Mouse (Mus musculus) limb, embryonic 11.5 days (tissue): ENCODE data around the gene Smchd1. TPM values are rescaled to one million over a fixed set of nuclear protein-coding genes. Genes with fewer than 3 reads are reported as not detected.
"Not testable (repeated sequence)": the region's sequence is repeated elsewhere in the genome, so short reads cannot be mapped to it uniquely, and the experiment has no call there.

ENCODE experiments used
- ATAC-seq: fragments of 200-750 bp; cut with Nextera tagmentation; 2 replicates; pipeline ENCODE4 v1.8.0; 2017; ENCODE audit warnings: low read depth; ENCODE audit not compliant: insufficient number of reproducible peaks, low FRiP score, low TSS enrichment
- DNase-seq: peaks from one replicate; pipeline ENCODE4 v3.0.0-alpha.2; 2015; ENCODE audit warnings: low spot score
- H3K27ac ChIP-seq: fragments of 300-500 bp; sonication (generic); replicated peaks from 2 replicates; pipeline ENCODE4 v1.5.1; 2014; ENCODE audit warnings: low read depth, mild to moderate bottlenecking, low read length
- H3K27me3 ChIP-seq: fragments of 300-500 bp; sonication (generic); 2 replicates; pipeline ENCODE4 v1.6.1; 2014; ENCODE audit warnings: mild to moderate bottlenecking, low read length, mixed read lengths; ENCODE audit not compliant: control insufficient read depth, insufficient read depth
- H3K36me3 ChIP-seq: fragments of 300-500 bp; sonication (generic); 2 replicates; pipeline ENCODE4 v1.6.1; 2014; ENCODE audit warnings: mild to moderate bottlenecking, low read length, moderate library complexity, mixed read lengths; ENCODE audit not compliant: control insufficient read depth, insufficient read depth
- H3K4me1 ChIP-seq: fragments of 300-500 bp; sonication (generic); 2 replicates; pipeline ENCODE4 v1.6.1; 2014; ENCODE audit warnings: low read length, mixed read lengths; ENCODE audit not compliant: control insufficient read depth, insufficient read depth
- H3K4me2 ChIP-seq: fragments of 300-500 bp; sonication (generic); 2 replicates; pipeline ENCODE4 v1.6.1; 2014; ENCODE audit warnings: low read depth, mild to moderate bottlenecking, moderate library complexity; ENCODE audit not compliant: severe bottlenecking
- H3K4me3 ChIP-seq: fragments of 300-500 bp; sonication (generic); 2 replicates; pipeline ENCODE4 v1.5.1; 2014; ENCODE audit warnings: low read depth, low read length
- H3K9ac ChIP-seq: fragments of 300-500 bp; sonication (generic); 2 replicates; pipeline ENCODE4 v1.6.1; 2014; ENCODE audit warnings: mild to moderate bottlenecking, low read length
- H3K9me3 ChIP-seq: fragments of 300-500 bp; sonication (generic); 2 replicates; pipeline ENCODE4 v1.6.1; 2016; ENCODE audit warnings: low read length; ENCODE audit not compliant: control insufficient read depth
- WGBS: fragments of 180-500 bp; shearing (Covaris S2); extraction: QIAGEN DNeasy Blood & Tissue Kit; methylation state at CpG from one replicate; pipeline ENCODE4 v1.1.7; 2014; 5-methylcytosine and 5-hydroxymethylcytosine counted together
- polyA plus RNA-seq: library from polyadenylated mRNA; unstranded; fragments of >200 nt; fragmentation: Nextera tagmentation; extraction: Ambion mirVana; gene quantifications from 2 replicates; pipeline ENCODE4 v1.2.1, GENCODE M21; 2014

The Smchd1 gene
- polyA plus RNA-seq, 1 experiment from 2014 or later, result 104 TPM

GRCm38 (mm10) chr17:71474128-71474527 lies 1.0 kb downstream of the Smchd1 start:
- WGBS, result 16% methylated on average over 8 of the region's 8 CpGs
- peak overlapping the region; percentile 76 for H3K4me2 ChIP-seq
- ATAC-seq (no peak), DNase-seq (no peak)
- peak overlapping the region; percentile 91 for H3K9ac ChIP-seq
- H3K27ac ChIP-seq, result no peak overlapping the region
- H3K27me3 ChIP-seq, result no peaks in the 10 kb centered on the region
- H3K9me3 ChIP-seq, result no peaks in the 10 kb centered on the region
- H3K4me3 ChIP-seq, result peak overlapping the region; percentile 94
- no peaks in the 10 kb centered on the region for H3K36me3 ChIP-seq
- H3K4me1 ChIP-seq, result peaks cover 3% of the 10 kb centered on the region; the same call in 1 of the 2 replicates

- Histone ChIP-seq H3K9ac (no peak overlapping the region), H3K36me3 (no peaks in the 10 kb centered on the region), H3K4me1 (peaks cover 3% of the 10 kb centered on the region; the same call in 1 of the 2 replicates), H3K27ac (no peak overlapping the region), H3K27me3 (no peaks in the 10 kb centered on the region), H3K4me3 (no peak overlapping the region), H3K9me3 (no peaks in the 10 kb centered on the region), H3K4me2 (no peak overlapping the region)
- 90% methylated on average over 2 of the region's 2 CpGs for WGBS
- no peak for DNase-seq
- ATAC-seq, result no peak
Observed at GRCm38 (mm10) chr17:71471261-71471660, 3.9 kb downstream of the Smchd1 start.

GRCm38 (mm10) chr17:71460312-71460711 lies 14.8 kb downstream of the Smchd1 start:
- Histone ChIP-seq H3K27me3 (no peaks in the 10 kb centered on the region), H3K36me3 (peaks cover 2% of the 10 kb centered on the region; the same call in 1 of the 2 replicates), H3K4me2 (no peak overlapping the region), H3K4me1 (no peaks in the 10 kb centered on the region), H3K27ac (no peak overlapping the region), H3K9ac (no peak overlapping the region), H3K4me3 (no peak overlapping the region), H3K9me3 (no peaks in the 10 kb centered on the region)
- DNase-seq (no peak), ATAC-seq (no peak)
- WGBS, result 96% methylated on average over 3 of the region's 3 CpGs

- no peak for ATAC-seq
- no peak within 1 kb of the TSS for H3K27ac ChIP-seq
- no peaks in the 10 kb centered on the region for H3K4me1 ChIP-seq
- no peak for DNase-seq
- H3K27me3 ChIP-seq, result no peaks in the 10 kb centered on the region
- no peak within 1 kb of the TSS for H3K9ac ChIP-seq
- H3K4me2 ChIP-seq, result no peak within 1 kb of the TSS
- 95% methylated on average over 2 of the region's 2 CpGs for WGBS
- H3K36me3 ChIP-seq, result peaks cover 2% of the 10 kb centered on the region; the same call in 1 of the 2 replicates
- H3K4me3 ChIP-seq, result no peak within 1 kb of the TSS
- no peaks in the 10 kb centered on the region for H3K9me3 ChIP-seq
Observed at GRCm38 (mm10) chr17:71459818-71460217, 15.3 kb downstream of the Smchd1 start, which contains the start of gene Gm4707. Gene Gm4707 (minus strand): TSS chr17:71459918.

GRCm38 (mm10) chr17:71457361-71457760 lies 17.8 kb downstream of the Smchd1 start:
- WGBS, result 94% methylated on average over 6 of the region's 6 CpGs
- not testable (repeated sequence) for DNase-seq, H3K27me3 ChIP-seq

GRCm38 (mm10) chr17:71445191-71445590 lies 30.0 kb downstream of the Smchd1 start:
- 0 out of 2 replicates have a peak, but pooled peaks cover 5% of the 10 kb centered on the region for H3K36me3 ChIP-seq
- H3K27ac ChIP-seq, result no peak overlapping the region
- no peaks in the 10 kb centered on the region for H3K4me1 ChIP-seq
- ATAC-seq, result no peak
- H3K4me2 ChIP-seq, result no peak overlapping the region
- no peaks in the 10 kb centered on the region for H3K27me3 ChIP-seq
- no peaks in the 10 kb centered on the region for H3K9me3 ChIP-seq
- no peak overlapping the region for H3K9ac ChIP-seq
- no peak overlapping the region for H3K4me3 ChIP-seq
- 94% methylated on average over 6 of the region's 6 CpGs for WGBS
- no peak for DNase-seq

More at GRCm38 (mm10) chr17:71457361-71457760, 17.8 kb downstream of the Smchd1 start:
- H3K9ac ChIP-seq, H3K27ac ChIP-seq, H3K4me1 ChIP-seq, ATAC-seq, H3K4me2 ChIP-seq, H3K9me3 ChIP-seq, H3K4me3 ChIP-seq, H3K36me3 ChIP-seq: not testable (repeated sequence)

- H3K36me3 ChIP-seq, result 0 out of 2 replicates have a peak, but pooled peaks cover 5% of the 10 kb centered on the region
- ATAC-seq (no peak), DNase-seq (no peak)
- H3K4me1 ChIP-seq, result no peaks in the 10 kb centered on the region
- no peak overlapping the region for H3K27ac ChIP-seq
- H3K9me3 ChIP-seq, result no peaks in the 10 kb centered on the region
- no peak overlapping the region for H3K9ac ChIP-seq
- no peak overlapping the region for H3K4me3 ChIP-seq
- no peaks in the 10 kb centered on the region for H3K27me3 ChIP-seq
- H3K4me2 ChIP-seq, result no peak overlapping the region
- WGBS, result 86% methylated on average over 2 of the region's 2 CpGs
Observed at GRCm38 (mm10) chr17:71444718-71445117, 30.4 kb downstream of the Smchd1 start.

- no peak for ATAC-seq
- 0 out of 2 replicates have a peak, but pooled peaks cover 5% of the 10 kb centered on the region for H3K36me3 ChIP-seq
Observed at GRCm38 (mm10) chr17:71444126-71444525, 31.0 kb downstream of the Smchd1 start.

GRCm38 (mm10) chr17:71443273-71443672 lies 31.9 kb downstream of the Smchd1 start:
- no peak overlapping the region for H3K9ac ChIP-seq
- no peaks in the 10 kb centered on the region for H3K4me1 ChIP-seq
- no peaks in the 10 kb centered on the region for H3K27me3 ChIP-seq
- no peak for DNase-seq
- H3K36me3 ChIP-seq, result 0 out of 2 replicates have a peak, but pooled peaks cover 5% of the 10 kb centered on the region
- WGBS, result 93% methylated on average over 6 of the region's 6 CpGs
- no peak overlapping the region for H3K4me3 ChIP-seq
- no peaks in the 10 kb centered on the region for H3K9me3 ChIP-seq
- ATAC-seq, result no peak
- H3K27ac ChIP-seq, result no peak overlapping the region
- no peak overlapping the region for H3K4me2 ChIP-seq

More at GRCm38 (mm10) chr17:71444126-71444525, 31.0 kb downstream of the Smchd1 start:
- H3K27ac ChIP-seq, result no peak overlapping the region
- no peak overlapping the region for H3K4me3 ChIP-seq
- H3K4me2 ChIP-seq, result no peak overlapping the region
- no peak overlapping the region for H3K9ac ChIP-seq
- no peaks in the 10 kb centered on the region for H3K9me3 ChIP-seq
- 92% methylated on average over 3 of the region's 3 CpGs for WGBS
- H3K27me3 ChIP-seq, result no peaks in the 10 kb centered on the region
- no peak for DNase-seq
- no peaks in the 10 kb centered on the region for H3K4me1 ChIP-seq
